Mouse (Mus musculus): Measurements from ENCODE around the gene Hexb.

GRCm38 (mm10) chr13:97239343-97240180 is 41.4 kb upstream of the Hexb start:
- peak; percentile 32; the same call in 1 of the 2 replicates for TF ChIP-seq CTCF (IDR thresholded peaks at IDR 0.05; ENCODE audit: extremely low read depth, insufficient read length, insufficient replicate concordance, low read depth, low read length)
- TF ChIP-seq POLR2A (IDR thresholded peaks at IDR 0.05; ENCODE audit: low read depth, low read length): no peak

Measured in small intestine, adult 2 months (tissue).